Mouse (Mus musculus) gastrocnemius, postnatal 14 days (tissue): ENCODE data around the gene Cyp27b1. TPM values are rescaled to one million over a fixed set of nuclear protein-coding genes. Genes with fewer than 3 reads are reported as not detected.
"Not testable (repeated sequence)": the region's sequence is repeated elsewhere in the genome, so short reads cannot be mapped to it uniquely, and the experiment has no call there.

Experiments
- DNase-seq: peaks from one replicate; pipeline ENCODE4 v3.0.0; 2021; ENCODE audit warnings: mixed read lengths
- intact Hi-C: fragments of 180-260 bp; cut with DNase I; formaldehyde crosslinking; loops from one replicate; pipeline ENCODE4 v1.15.1; 2025; ENCODE audit warnings: low total_unique reads
- total RNA-seq, 2 experiments: library from RNA; stranded (reverse); gene quantifications; 2 replicates each; pipeline ENCODE4 v1.2.3; 2021

Gene Cyp27b1
- total RNA-seq, 2 experiments from 2014 or later, result 0.10 to 0.16 TPM

- intact Hi-C loops, result no loop called here
- no peak for DNase-seq
Measured at GRCm38 (mm10) chr10:127066519-127067018, 18.5 kb downstream of the Cyp27b1 start.

GRCm38 (mm10) chr10:127068360-127069038 lies 20.4 kb downstream of the Cyp27b1 start:
- intact Hi-C loops, result no loop called here
- DNase-seq, result no peak

GRCm38 (mm10) chr10:127069281-127070189 lies 21.5 kb downstream of the Cyp27b1 start:
- intact Hi-C loops, result no loop called here
- DNase-seq, result no peak

- peak; percentile 89 for DNase-seq
- intact Hi-C loops, result no loop called here
Measured at GRCm38 (mm10) chr10:127070190-127071121, 22.4 kb downstream of the Cyp27b1 start, which contains the start of gene Tspan31. Gene Tspan31 (minus strand): TSS chr10:127070264.

GRCm38 (mm10) chr10:127071203-127071602 lies 23.2 kb downstream of the Cyp27b1 start:
- intact Hi-C loops, result no loop called here
- no peak for DNase-seq

- DNase-seq, intact Hi-C loops: not testable (repeated sequence)
Measured at GRCm38 (mm10) chr10:127072270-127072669, 24.2 kb downstream of the Cyp27b1 start.

- intact Hi-C loops, DNase-seq: not testable (repeated sequence)
Measured at GRCm38 (mm10) chr10:127072969-127073368, 24.9 kb downstream of the Cyp27b1 start.

GRCm38 (mm10) chr10:127073981-127074380 lies 25.9 kb downstream of the Cyp27b1 start:
- intact Hi-C loops, result no loop called here
- no peak for DNase-seq

- intact Hi-C loops, result no loop called here
Measured at GRCm38 (mm10) chr10:127075080-127075479, 27.0 kb downstream of the Cyp27b1 start, which contains the start of gene Agap2. Gene Agap2 (plus strand): TSS chr10:127075284.

GRCm38 (mm10) chr10:127075651-127076050 lies 27.6 kb downstream of the Cyp27b1 start:
- intact Hi-C loops, result no loop called here
- DNase-seq, result no peak

More at GRCm38 (mm10) chr10:127075080-127075479, 27.0 kb downstream of the Cyp27b1 start, which contains the start of gene Agap2:
- no peak for DNase-seq

GRCm38 (mm10) chr10:127076082-127076481 lies 28.0 kb downstream of the Cyp27b1 start:
- intact Hi-C loops, result no loop called here
- DNase-seq, result no peak

GRCm38 (mm10) chr10:127077515-127077914 lies 29.5 kb downstream of the Cyp27b1 start:
- DNase-seq, result no peak
- intact Hi-C loops, result no loop called here

GRCm38 (mm10) chr10:127078001-127078676 lies 30.1 kb downstream of the Cyp27b1 start:
- no peak for DNase-seq
- intact Hi-C loops, result no loop called here

- intact Hi-C loops, result no loop called here
- DNase-seq, result peak; percentile 39
Measured at GRCm38 (mm10) chr10:127078677-127079575, 30.9 kb downstream of the Cyp27b1 start.

GRCm38 (mm10) chr10:127079665-127080391 lies 31.8 kb downstream of the Cyp27b1 start:
- DNase-seq, result no peak
- intact Hi-C loops, result no loop called here

GRCm38 (mm10) chr10:127080901-127081780 lies 33.1 kb downstream of the Cyp27b1 start:
- DNase-seq, result peak; percentile 58
- intact Hi-C loops, result no loop called here
